Mouse (Mus musculus) liver, adult 2 months (tissue): Measurements from ENCODE around the gene Rhot2.

Experiments used
- CTCF ChIP-seq: fragments of 200-500 bp; IDR thresholded peaks from 2 replicates; pipeline ENCODE4 v1.5.1; 2011; ENCODE audit warnings: low read depth, low read length, control low read depth
- POLR2A ChIP-seq: fragments of 200-500 bp; IDR thresholded peaks from 2 replicates; pipeline ENCODE4 v1.6.1; 2011; ENCODE audit warnings: low read length, control low read depth; ENCODE audit not compliant: insufficient read depth; ENCODE audit errors: extremely low read depth

GRCm38 (mm10) chr17:25843636-25844395 is 835 bp downstream of the Rhot2 start:
- TF ChIP-seq POLR2A = no peak
- no peak for TF ChIP-seq CTCF
